Mouse (Mus musculus) small intestine, adult 2 months (tissue): ENCODE data around the gene Dclre1a. TPM values are rescaled to one million over a fixed set of nuclear protein-coding genes. Genes with fewer than 3 reads are reported as not detected.
"Not testable (repeated sequence)": the region's sequence is repeated elsewhere in the genome, so short reads cannot be mapped to it uniquely, and the experiment has no call there.

ENCODE experiments used
- H3K27ac ChIP-seq: fragments of 200-500 bp; 2 replicates; pipeline ENCODE4 v1.5.1; 2012; ENCODE audit warnings: low read depth, low read length, control low read depth, inconsistent platforms; ENCODE audit not compliant: insufficient read depth
- H3K27me3 ChIP-seq: fragments of 200-500 bp; 2 replicates; pipeline ENCODE4 v1.6.1; 2012; ENCODE audit warnings: mild to moderate bottlenecking, moderate library complexity, low read length, inconsistent platforms; ENCODE audit not compliant: control insufficient read depth, insufficient read depth
- H3K36me3 ChIP-seq: fragments of 200-500 bp; 2 replicates; pipeline ENCODE4 v1.6.1; 2012; ENCODE audit warnings: mild to moderate bottlenecking, low read length, control low read depth, inconsistent platforms; ENCODE audit not compliant: control insufficient read depth, insufficient read depth
- H3K4me1 ChIP-seq: fragments of 200-500 bp; 2 replicates; pipeline ENCODE4 v1.6.1; 2012; ENCODE audit warnings: low read length, inconsistent platforms, mixed read lengths; ENCODE audit not compliant: control insufficient read depth, insufficient read depth, insufficient read length
- H3K4me3 ChIP-seq: fragments of 200-500 bp; 2 replicates; pipeline ENCODE4 v1.5.1; 2012; ENCODE audit warnings: low read depth, mild to moderate bottlenecking, control low read depth, inconsistent platforms, low read length, moderate library complexity
- CTCF ChIP-seq: fragments of 200-500 bp; IDR thresholded peaks from 2 replicates; pipeline ENCODE4 v1.5.1; 2012; ENCODE audit warnings: low read depth, mild to moderate bottlenecking, control low read depth, inconsistent platforms, low read length, moderate library complexity, mixed read lengths; ENCODE audit not compliant: insufficient replicate concordance, insufficient read length; ENCODE audit errors: extremely low read depth
- POLR2A ChIP-seq: fragments of 200-500 bp; IDR thresholded peaks from 2 replicates; pipeline ENCODE4 v1.6.1; 2012; ENCODE audit warnings: low read depth, mild to moderate bottlenecking, control low read depth, inconsistent platforms, low read length, moderate library complexity
- WGBS: fragments of 180-500 bp; shearing (Covaris S2); methylation state at CpG from one replicate; pipeline ENCODE4 v1.1.7; 2018; 5-methylcytosine and 5-hydroxymethylcytosine counted together
- polyA plus RNA-seq: library from polyadenylated mRNA; depleted of rRNA; stranded (reverse); fragments of >200 nt; gene quantifications from 2 replicates; pipeline ENCODE4 v1.2.3, GENCODE M21; 2012

Dclre1a gene
- polyA plus RNA-seq, 1 experiment, result 2.6 TPM

GRCm38 (mm10) chr19:56535765-56536164 lies 12.3 kb downstream of the Dclre1a start:
- Histone ChIP-seq H3K27ac (no peak overlapping the region), H3K4me1 (no peaks in the 10 kb centered on the region), H3K36me3 (peaks cover 19% of the 10 kb centered on the region), H3K4me3 (no peak overlapping the region), H3K27me3 (no peaks in the 10 kb centered on the region)
- TF ChIP-seq POLR2A (no peak), CTCF (no peak)
- 77% methylated on average over 9 of the region's 9 CpGs for WGBS

- WGBS, result 74% methylated on average over 9 of the region's 9 CpGs
Measured at GRCm38 (mm10) chr19:56535064-56535463, 13.0 kb downstream of the Dclre1a start.

GRCm38 (mm10) chr19:56534337-56534736 lies 13.7 kb downstream of the Dclre1a start:
- WGBS, result 84% methylated on average over 3 of the region's 3 CpGs
- Histone ChIP-seq H3K27me3 (no peaks in the 10 kb centered on the region), H3K36me3 (peaks cover 12% of the 10 kb centered on the region), H3K4me3 (no peak overlapping the region), H3K27ac (no peak overlapping the region), H3K4me1 (no peaks in the 10 kb centered on the region)
- TF ChIP-seq CTCF (no peak), POLR2A (no peak)

More at GRCm38 (mm10) chr19:56535064-56535463, 13.0 kb downstream of the Dclre1a start:
- peaks cover 14% of the 10 kb centered on the region for H3K36me3 ChIP-seq
- peak overlapping the region; percentile 35 for H3K27ac ChIP-seq
- no peaks in the 10 kb centered on the region for H3K27me3 ChIP-seq
- TF ChIP-seq POLR2A, result no peak
- TF ChIP-seq CTCF, result no peak
- H3K4me3 ChIP-seq, result no peak overlapping the region
- H3K4me1 ChIP-seq, result no peaks in the 10 kb centered on the region

GRCm38 (mm10) chr19:56533291-56534071 lies 14.5 kb downstream of the Dclre1a start:
- Histone ChIP-seq H3K4me3 (no peak overlapping the region), H3K4me1 (no peaks in the 10 kb centered on the region), H3K27ac (peak overlapping the region; percentile 49; the same call in 1 of the 2 replicates), H3K27me3 (no peaks in the 10 kb centered on the region), H3K36me3 (peaks cover 11% of the 10 kb centered on the region)
- WGBS, result 82% methylated on average over 14 of the region's 14 CpGs
- TF ChIP-seq CTCF (no peak), POLR2A (no peak)

GRCm38 (mm10) chr19:56531251-56531650 lies 16.8 kb downstream of the Dclre1a start:
- no peaks in the 10 kb centered on the region for H3K27me3 ChIP-seq
- H3K4me3 ChIP-seq, result no peak overlapping the region
- peaks cover 5% of the 10 kb centered on the region; the same call in 1 of the 2 replicates for H3K36me3 ChIP-seq
- TF ChIP-seq POLR2A (no peak), CTCF (no peak)
- H3K27ac ChIP-seq, result no peak overlapping the region
- WGBS, result 79% methylated on average over 12 of the region's 12 CpGs
- no peaks in the 10 kb centered on the region for H3K4me1 ChIP-seq

GRCm38 (mm10) chr19:56530529-56530928 lies 17.5 kb downstream of the Dclre1a start:
- not testable (repeated sequence) for H3K4me1 ChIP-seq, H3K36me3 ChIP-seq, H3K27me3 ChIP-seq, H3K27ac ChIP-seq, H3K4me3 ChIP-seq
- WGBS, result no CpG with 5 or more reads among the region's 11 CpGs

GRCm38 (mm10) chr19:56519408-56519807 lies 28.6 kb downstream of the Dclre1a start:
- H3K36me3 ChIP-seq, H3K4me1 ChIP-seq, H3K27ac ChIP-seq, H3K4me3 ChIP-seq, H3K27me3 ChIP-seq: not testable (repeated sequence)
- no CpG with 5 or more reads among the region's 7 CpGs for WGBS

- not testable (repeated sequence) for H3K27ac ChIP-seq, H3K4me1 ChIP-seq, H3K36me3 ChIP-seq, H3K4me3 ChIP-seq, H3K27me3 ChIP-seq
- no CpG with 5 or more reads among the region's 2 CpGs for WGBS
Measured at GRCm38 (mm10) chr19:56513527-56513926, 34.5 kb downstream of the Dclre1a start.

GRCm38 (mm10) chr19:56511207-56511606 lies 36.8 kb downstream of the Dclre1a start:
- not testable (repeated sequence) for H3K4me1 ChIP-seq, H3K4me3 ChIP-seq, H3K27ac ChIP-seq, H3K36me3 ChIP-seq, H3K27me3 ChIP-seq
- no CpG with 5 or more reads among the region's 4 CpGs for WGBS

- WGBS, result no CpG with 5 or more reads among the region's 5 CpGs
- not testable (repeated sequence) for H3K4me3 ChIP-seq, H3K27ac ChIP-seq, H3K4me1 ChIP-seq, H3K27me3 ChIP-seq, H3K36me3 ChIP-seq
Measured at GRCm38 (mm10) chr19:56503525-56503924, 44.5 kb downstream of the Dclre1a start.

- WGBS, result no CpG with 5 or more reads among the region's 5 CpGs
- H3K27ac ChIP-seq, result not testable (repeated sequence)
Measured at GRCm38 (mm10) chr19:56503069-56503468, 45.0 kb downstream of the Dclre1a start.

More at GRCm38 (mm10) chr19:56503069-56503468, 45.0 kb downstream of the Dclre1a start:
- H3K36me3 ChIP-seq, H3K4me3 ChIP-seq, H3K27me3 ChIP-seq, H3K4me1 ChIP-seq: not testable (repeated sequence)
